Mouse (Mus musculus) liver, embryonic 15.5 days (tissue): ENCODE results near the gene Ppp4c. TPM values are rescaled to one million over a fixed set of nuclear protein-coding genes. Genes with fewer than 3 reads are reported as not detected.
A peak's percentile ranks its signal among the peaks of the same experiment; 100 is the strongest.

Experiments
- ATAC-seq: fragments of 200-750 bp; cut with Nextera tagmentation; 2 replicates; pipeline ENCODE4 v1.8.0; 2017; ENCODE audit warnings: moderate number of reproducible peaks, mild to moderate bottlenecking, moderate library complexity; ENCODE audit not compliant: insufficient read depth
- H3K27ac ChIP-seq: fragments of 300-500 bp; sonication (generic); replicated peaks from 2 replicates; pipeline ENCODE4 v1.5.1; 2015; ENCODE audit warnings: mild to moderate bottlenecking, inconsistent platforms
- H3K27me3 ChIP-seq: fragments of 300-500 bp; sonication (generic); 2 replicates; pipeline ENCODE4 v1.6.1; 2015; ENCODE audit warnings: mild to moderate bottlenecking, inconsistent platforms
- H3K36me3 ChIP-seq: fragments of 300-500 bp; sonication (generic); replicated peaks from 2 replicates; pipeline ENCODE4 v1.6.1; 2015; ENCODE audit warnings: moderate library complexity, mild to moderate bottlenecking, inconsistent platforms
- H3K4me1 ChIP-seq: fragments of 300-500 bp; sonication (generic); replicated peaks from 2 replicates; pipeline ENCODE4 v1.6.1; 2015; ENCODE audit warnings: inconsistent platforms
- H3K4me2 ChIP-seq: fragments of 300-500 bp; sonication (generic); 2 replicates; pipeline ENCODE4 v1.6.1; 2015; ENCODE audit warnings: moderate library complexity, mild to moderate bottlenecking, inconsistent platforms
- H3K4me3 ChIP-seq: fragments of 300-500 bp; sonication (generic); replicated peaks from 2 replicates; pipeline ENCODE4 v1.5.1; 2015; ENCODE audit warnings: mild to moderate bottlenecking, inconsistent platforms
- H3K9ac ChIP-seq: fragments of 300-500 bp; sonication (generic); 2 replicates; pipeline ENCODE4 v1.6.1; 2015; ENCODE audit warnings: moderate library complexity, mild to moderate bottlenecking, inconsistent platforms
- H3K9me3 ChIP-seq: fragments of 300-500 bp; sonication (generic); replicated peaks from 2 replicates; pipeline ENCODE4 v1.6.1; 2016; ENCODE audit warnings: inconsistent platforms
- WGBS: fragments of 180-500 bp; shearing (Covaris S2); methylation state at CpG from one replicate; pipeline ENCODE4 v1.1.7; 2015; ENCODE audit warnings: mixed read lengths; ENCODE audit not compliant: insufficient replicate concordance; 5-methylcytosine and 5-hydroxymethylcytosine counted together
- polyA plus RNA-seq: library from polyadenylated mRNA; unstranded; fragments of >200 nt; fragmentation: Nextera tagmentation; extraction: Ambion mirVana; gene quantifications from 2 replicates; pipeline ENCODE4 v1.2.1, GENCODE M21; 2015

Gene Ppp4c
- polyA plus RNA-seq, 1 experiment from 2014 or later = 107 TPM

DNA sequence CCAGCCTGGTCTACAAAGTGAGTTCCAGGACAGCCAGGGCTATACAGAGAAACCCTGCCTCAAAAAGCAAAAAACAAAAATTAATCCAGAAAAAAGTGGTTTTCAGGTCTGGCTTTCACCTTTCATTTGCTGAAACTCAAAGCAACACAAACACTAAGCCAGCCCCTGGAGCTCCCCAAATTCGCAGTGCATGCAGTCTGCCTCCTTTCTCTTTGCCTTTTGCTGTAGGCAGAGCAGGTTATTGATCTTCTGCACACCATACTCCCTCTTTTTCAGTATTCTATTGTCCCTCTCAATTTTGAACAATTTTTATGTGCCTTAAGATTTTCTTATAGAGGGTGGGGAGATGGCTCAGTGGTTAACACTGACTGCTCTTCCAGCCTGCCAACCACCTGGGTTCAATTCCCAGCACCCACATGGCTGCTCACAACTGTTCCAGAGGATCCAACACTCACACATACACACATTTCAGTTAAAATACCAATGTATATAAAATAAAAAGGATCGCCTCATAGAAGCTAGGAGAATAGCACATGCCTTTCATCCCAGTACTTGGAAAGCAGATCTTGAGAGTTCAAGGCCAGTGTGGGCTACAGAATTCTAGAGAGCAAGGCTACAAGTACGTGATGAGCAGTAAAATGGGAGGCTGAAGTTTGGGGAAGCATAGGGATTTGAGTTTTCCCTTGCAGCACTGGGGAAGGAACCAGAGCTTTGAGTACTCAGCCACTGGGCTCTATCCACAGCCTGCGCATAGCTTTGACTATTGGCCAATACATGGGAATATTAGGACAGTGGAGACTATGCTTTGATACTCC is 1.4 kb upstream of the Ppp4c start:
- Histone ChIP-seq H3K27me3 (no peaks in the 10 kb centered on the region), H3K4me2 (no peak overlapping the region), H3K9ac (peak overlapping the region; percentile 95; the same call in 1 of the 2 replicates), H3K36me3 (peaks cover 51% of the 10 kb centered on the region), H3K9me3 (no peaks in the 10 kb centered on the region), H3K4me3 (no peak overlapping the region), H3K27ac (peak overlapping the region; percentile 19; the same call in 1 of the 2 replicates), H3K4me1 (peaks cover 77% of the 10 kb centered on the region)
- WGBS = 67% methylated on average over 4 of the region's 4 CpGs
- no peak for ATAC-seq

- no peaks in the 10 kb centered on the region for H3K27me3 ChIP-seq
- peak overlapping the region; percentile 90 for H3K4me3 ChIP-seq
- WGBS = 20% methylated on average over 11 of the region's 11 CpGs
- H3K9me3 ChIP-seq = no peaks in the 10 kb centered on the region
- ATAC-seq = 0 out of 2 replicates have a peak, but pooled peaks have one; percentile 2
- peak overlapping the region; percentile 85 for H3K4me2 ChIP-seq
- peaks cover 71% of the 10 kb centered on the region for H3K4me1 ChIP-seq
- H3K36me3 ChIP-seq = peaks cover 59% of the 10 kb centered on the region
- H3K9ac ChIP-seq = peak overlapping the region; percentile 95
- peak overlapping the region; percentile 93 for H3K27ac ChIP-seq
Observed at GRCm38 (mm10) chr7:126792721-126793443, 586 bp upstream of the Ppp4c start.

- ATAC-seq = no peak
Observed at GRCm38 (mm10) chr7:126789141-126789540, 3.2 kb downstream of the Ppp4c start.

GRCm38 (mm10) chr7:126786142-126786541 is 6.2 kb downstream of the Ppp4c start:
- H3K4me3 ChIP-seq = no peak overlapping the region
- no peak overlapping the region for H3K27ac ChIP-seq
- H3K9me3 ChIP-seq = no peaks in the 10 kb centered on the region
- H3K4me2 ChIP-seq = no peak overlapping the region
- H3K27me3 ChIP-seq = no peaks in the 10 kb centered on the region
- 87% methylated on average over 14 of the region's 14 CpGs for WGBS
- no peak overlapping the region for H3K9ac ChIP-seq
- H3K36me3 ChIP-seq = peaks cover 74% of the 10 kb centered on the region
- peaks cover 35% of the 10 kb centered on the region for H3K4me1 ChIP-seq
- no peak for ATAC-seq

More at GRCm38 (mm10) chr7:126789141-126789540, 3.2 kb downstream of the Ppp4c start:
- Histone ChIP-seq H3K27ac (no peak overlapping the region), H3K27me3 (no peaks in the 10 kb centered on the region), H3K36me3 (peaks cover 65% of the 10 kb centered on the region), H3K9ac (no peak overlapping the region), H3K4me3 (no peak overlapping the region), H3K4me1 (peaks cover 36% of the 10 kb centered on the region), H3K4me2 (no peak overlapping the region), H3K9me3 (no peaks in the 10 kb centered on the region)
- 84% methylated on average over 4 of the region's 4 CpGs for WGBS

DNA sequence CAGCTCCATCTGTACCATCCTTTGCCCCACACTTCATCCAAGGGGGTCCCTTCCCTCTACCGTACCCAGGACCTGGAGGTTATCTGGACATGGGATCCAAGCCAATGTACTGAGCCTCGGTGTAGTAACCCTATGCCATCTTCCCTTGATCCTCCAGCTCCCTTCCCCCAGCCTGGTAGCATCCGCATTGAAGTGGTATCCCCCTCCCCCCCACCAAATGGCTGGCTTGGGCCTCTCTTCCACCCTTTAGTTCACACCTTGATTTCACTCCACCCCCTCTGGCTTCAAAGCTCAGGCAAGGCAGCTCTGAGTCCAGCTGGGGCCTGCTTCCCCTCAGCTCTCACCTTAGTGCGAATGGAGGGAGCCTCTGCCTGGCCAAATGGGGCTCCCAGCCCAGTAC is 7.2 kb downstream of the Ppp4c start:
- Histone ChIP-seq H3K4me3 (no peak overlapping the region), H3K27me3 (no peaks in the 10 kb centered on the region), H3K9me3 (no peaks in the 10 kb centered on the region), H3K4me1 (peaks cover 35% of the 10 kb centered on the region), H3K27ac (no peak overlapping the region), H3K9ac (no peak overlapping the region), H3K36me3 (peaks cover 70% of the 10 kb centered on the region), H3K4me2 (no peak overlapping the region)
- 76% methylated on average over 4 of the region's 4 CpGs for WGBS
- no peak for ATAC-seq

DNA sequence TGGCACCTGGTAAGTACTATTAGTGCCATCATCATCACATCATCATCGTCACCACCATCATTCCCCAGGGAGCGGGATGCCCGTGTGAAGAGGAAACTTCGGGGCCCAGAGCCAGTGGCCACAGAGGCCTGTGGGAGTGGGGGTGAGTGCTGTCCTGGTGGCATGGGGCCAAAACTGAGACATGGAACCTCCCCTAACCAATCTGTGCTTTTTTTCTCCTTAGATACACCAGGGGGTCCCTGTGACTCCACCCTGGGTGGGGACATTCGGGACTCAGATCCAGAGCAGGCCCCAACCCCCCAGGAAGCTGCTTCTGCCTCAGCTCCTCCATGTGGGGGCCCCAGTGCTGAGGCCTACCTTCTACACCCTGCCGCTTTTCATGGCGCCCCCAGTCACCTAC is 7.8 kb downstream of the Ppp4c start:
- peaks cover 69% of the 10 kb centered on the region for H3K36me3 ChIP-seq
- no peak overlapping the region for H3K4me3 ChIP-seq
- 0 out of 2 replicates have a peak overlapping the region, but pooled peaks have one; percentile 1 for H3K9ac ChIP-seq
- H3K27ac ChIP-seq = no peak overlapping the region
- no peak overlapping the region for H3K4me2 ChIP-seq
- WGBS = 79% methylated on average over 7 of the region's 7 CpGs
- peaks cover 39% of the 10 kb centered on the region for H3K4me1 ChIP-seq
- no peak for ATAC-seq
- H3K9me3 ChIP-seq = no peaks in the 10 kb centered on the region
- H3K27me3 ChIP-seq = no peaks in the 10 kb centered on the region

GRCm38 (mm10) chr7:126782693-126783092 is 9.6 kb downstream of the Ppp4c start:
- peaks cover 51% of the 10 kb centered on the region for H3K4me1 ChIP-seq
- H3K4me3 ChIP-seq = no peak overlapping the region
- peaks cover 66% of the 10 kb centered on the region for H3K36me3 ChIP-seq
- no peak for ATAC-seq
- no peak overlapping the region for H3K9ac ChIP-seq
- no peak overlapping the region for H3K4me2 ChIP-seq
- no peaks in the 10 kb centered on the region for H3K27me3 ChIP-seq
- H3K27ac ChIP-seq = 0 out of 2 replicates have a peak overlapping the region, but pooled peaks have one; percentile 42
- H3K9me3 ChIP-seq = no peaks in the 10 kb centered on the region
- WGBS = 77% methylated on average over 13 of the region's 13 CpGs

GRCm38 (mm10) chr7:126781661-126782370 is 10.5 kb downstream of the Ppp4c start:
- H3K27ac ChIP-seq = peak overlapping the region; percentile 42
- no peak overlapping the region for H3K4me3 ChIP-seq
- peaks cover 57% of the 10 kb centered on the region for H3K36me3 ChIP-seq
- ATAC-seq = no peak
- H3K9me3 ChIP-seq = no peaks in the 10 kb centered on the region
- no peaks in the 10 kb centered on the region for H3K27me3 ChIP-seq
- H3K4me2 ChIP-seq = no peak overlapping the region
- H3K4me1 ChIP-seq = peaks cover 60% of the 10 kb centered on the region
- no peak overlapping the region for H3K9ac ChIP-seq
- 56% methylated on average over 11 of the region's 11 CpGs for WGBS

- Histone ChIP-seq H3K4me3 (peak within 1 kb of the TSS; percentile 55), H3K4me1 (peaks cover 65% of the 10 kb centered on the region), H3K9me3 (no peaks in the 10 kb centered on the region), H3K9ac (peak within 1 kb of the TSS; percentile 50), H3K27ac (peak within 1 kb of the TSS; percentile 48), H3K27me3 (no peaks in the 10 kb centered on the region), H3K36me3 (peaks cover 50% of the 10 kb centered on the region), H3K4me2 (peak within 1 kb of the TSS; percentile 86)
- WGBS = 20% methylated on average over 22 of the region's 22 CpGs
- ATAC-seq = no peak
Observed at GRCm38 (mm10) chr7:126780971-126781635, 11.2 kb downstream of the Ppp4c start, which contains the start of gene Tbx6. Gene Tbx6 (plus strand): TSS chr7:126781483.
